Mouse (Mus musculus): ENCODE measurements at regions not wholly inside any gene's neighbourhood (a gene's known extent, or its start where the extent isn't known, plus 50 kb on each side); places are given as distances from the start of the nearest gene placed in this dataset.
"Not testable (repeated sequence)": the region's sequence is repeated elsewhere in the genome, so short reads cannot be mapped to it uniquely, and the experiment has no call there.

GRCm38 (mm10) chr13:5920422-5920821, 59.1 kb downstream of the Klf6 start:
- DNase-seq (ENCODE audit: low read depth, low spot score), result no peak

GRCm38 (mm10) chr13:5931433-5931832, 70.2 kb downstream of the Klf6 start:
- no peak for DNase-seq (ENCODE audit: low read depth, low spot score)

- DNase-seq (ENCODE audit: low read depth, low spot score), result no peak
These were observed 76.2 kb downstream of the Klf6 start for GRCm38 (mm10) chr13:5937436-5937835.

GRCm38 (mm10) chr13:5937970-5938369, 76.7 kb downstream of the Klf6 start:
- no peak for DNase-seq (ENCODE audit: low read depth, low spot score)

- DNase-seq (ENCODE audit: low read depth, low spot score), result no peak
These were observed 78.1 kb downstream of the Klf6 start for GRCm38 (mm10) chr13:5939368-5939767.

GRCm38 (mm10) chr13:5952863-5953262, 91.6 kb downstream of the Klf6 start:
- DNase-seq (ENCODE audit: low read depth, low spot score), result no peak

- DNase-seq (ENCODE audit: low read depth, low spot score), result not testable (repeated sequence)
These were observed 93.8 kb downstream of the Klf6 start for GRCm38 (mm10) chr13:5955121-5955520.

- DNase-seq (ENCODE audit: low read depth, low spot score), result no peak
These were observed 94.9 kb downstream of the Klf6 start for GRCm38 (mm10) chr13:5956145-5956544.

- DNase-seq (ENCODE audit: low read depth, low spot score), result no peak
These were observed 101.7 kb downstream of the Klf6 start for GRCm38 (mm10) chr13:5962947-5963346.

GRCm38 (mm10) chr13:5964626-5965025, 103.3 kb downstream of the Klf6 start:
- no peak for DNase-seq (ENCODE audit: low read depth, low spot score)

GRCm38 (mm10) chr13:5978615-5979014, 117.3 kb downstream of the Klf6 start:
- DNase-seq (ENCODE audit: low read depth, low spot score), result no peak

- no peak for DNase-seq (ENCODE audit: low read depth, low spot score)
These were observed 126.2 kb downstream of the Klf6 start for GRCm38 (mm10) chr13:5987491-5987890.

- DNase-seq (ENCODE audit: low read depth, low spot score), result no peak
These were observed 127.1 kb downstream of the Klf6 start for GRCm38 (mm10) chr13:5988407-5988806.

- no peak for DNase-seq (ENCODE audit: low read depth, low spot score)
These were observed 139.4 kb downstream of the Klf6 start for GRCm38 (mm10) chr13:6000559-6001217.

GRCm38 (mm10) chr13:6001218-6001564, 139.9 kb downstream of the Klf6 start:
- DNase-seq (ENCODE audit: low read depth, low spot score), result no peak

GRCm38 (mm10) chr13:6005901-6006300, 144.6 kb downstream of the Klf6 start:
- DNase-seq (ENCODE audit: low read depth, low spot score), result no peak

GRCm38 (mm10) chr13:6009671-6010070, 148.4 kb downstream of the Klf6 start:
- no peak for DNase-seq (ENCODE audit: low read depth, low spot score)

GRCm38 (mm10) chr13:6027207-6027606, 165.9 kb downstream of the Klf6 start:
- no peak for DNase-seq (ENCODE audit: low read depth, low spot score)

GRCm38 (mm10) chr13:6028878-6029277, 167.6 kb downstream of the Klf6 start:
- no peak for DNase-seq (ENCODE audit: low read depth, low spot score)

- DNase-seq (ENCODE audit: low read depth, low spot score), result no peak
These were observed 168.2 kb downstream of the Klf6 start for GRCm38 (mm10) chr13:6029461-6029860.

GRCm38 (mm10) chr13:6030128-6030527, 168.8 kb downstream of the Klf6 start:
- no peak for DNase-seq (ENCODE audit: low read depth, low spot score)

GRCm38 (mm10) chr13:6040132-6040531, 178.8 kb downstream of the Klf6 start:
- peak; percentile 50 for DNase-seq (ENCODE audit: low read depth, low spot score)

GRCm38 (mm10) chr13:6040663-6041062, 179.4 kb downstream of the Klf6 start:
- DNase-seq (ENCODE audit: low read depth, low spot score), result no peak

GRCm38 (mm10) chr13:6042495-6042894, 181.2 kb downstream of the Klf6 start:
- DNase-seq (ENCODE audit: low read depth, low spot score), result no peak

Data from ZHBTc4 (cell line).